Mouse (Mus musculus): ENCODE measurements at regions not wholly inside any gene's neighbourhood (a gene's known extent, or its start where the extent isn't known, plus 50 kb on each side); places are given as distances from the start of the nearest gene placed in this dataset.

- TF ChIP-seq MEF2A (IDR thresholded peaks at IDR 0.05; ENCODE audit: borderline replicate concordance, low read depth, low read length) (no peak), ZNF384 (IDR thresholded peaks at IDR 0.05; ENCODE audit: low read depth, low read length) (no peak), USF1 (IDR thresholded peaks at IDR 0.05; ENCODE audit: low read depth, low read length) (no peak), POLR2A (IDR thresholded peaks at IDR 0.05; ENCODE audit: low read depth, low read length) (no peak), MXI1 (IDR thresholded peaks at IDR 0.05; ENCODE audit: low read depth, low read length) (no peak), BHLHE40 (IDR thresholded peaks at IDR 0.05; ENCODE audit: low read depth, low read length) (no peak), CTCF (conservative IDR thresholded peaks at IDR 0.05 in 1 of 2, IDR thresholded peaks at IDR 0.05 in 1 of 2; ENCODE audit: low read depth in 2 of 2, low read length in 2 of 2) (no peak), E2F4 (IDR thresholded peaks at IDR 0.05; ENCODE audit: insufficient replicate concordance, low read depth, low read length) (no peak), SIN3A (IDR thresholded peaks at IDR 0.05; ENCODE audit: low read length) (no peak), MAX (IDR thresholded peaks at IDR 0.05; ENCODE audit: low read length) (no peak), POLR2AphosphoS2 (IDR thresholded peaks at IDR 0.05; ENCODE audit: low read depth, low read length) (no peak), SMC3 (IDR thresholded peaks at IDR 0.05; ENCODE audit: low read depth, low read length) (no peak)
These were observed 81.4 kb downstream of the Tas2r134 start for GRCm38 (mm10) chr2:51708701-51709100.
